10 mouse cellular contexts compared by ENCODE assay signal in genomic region chr6:66480207-66480606, GRCm38 (mm10). TPM values are rescaled to one million over a fixed set of nuclear protein-coding genes. Genes with fewer than 3 reads are reported as not detected.
A peak's percentile ranks its signal among the peaks of the same experiment; 100 is the strongest.
DNase-seq lines count a peak whose midpoint lies in the region; TF ChIP-seq lines count a peak whose summit lies in the region.
"Had no signal": no experiment of that assay in that cellular context is flagged by ENCODE, and none has a peak within 500 bp of the region (broad histone marks: within the 10 kb centered on the region; RNA-seq: fewer than 3 reads in every experiment).

No protein-coding gene starts in this region.

- intact Hi-C loops in left cerebral cortex, postnatal 4 days (cut with DNase I) = no loop called here
- intact Hi-C loops in heart, postnatal 36 days (cut with DNase I) = no loop called here

- peak; percentile 10 for DNase-seq in kidney, postnatal 10 days
- DNase-seq in kidney, adult 8-10 months = no peak
- DNase-seq in CH12.LX (ENCODE audit: extremely low read depth) = peak; percentile 63
- DNase-seq in mesoderm, embryonic 11.5 days (ENCODE audit: low read depth, low spot score) = peak; percentile 45
- DNase-seq in left cerebral cortex, postnatal 4 days = no peak
- DNase-seq in heart, adult 8-10 months (ENCODE audit: low spot score) = no peak
- no peak for DNase-seq in heart, postnatal 36 days
- DNase-seq: gastrocnemius, postnatal 36 days; lung, adult 18-20 months had no signal

- no peak overlapping the region for H3K4me3 ChIP-seq in CH12.LX (replicated peaks in 1 of 3; ENCODE audit: low read depth in 2 of 3, low read length in 2 of 3, poor library complexity in 1 of 3)
- no peak overlapping the region for H3K4me3 ChIP-seq in bone marrow, adult 2 months (replicated peaks; ENCODE audit: control insufficient read depth, low read depth, low read length)

- TF ChIP-seq CTCF in CH12.LX (conservative IDR thresholded peaks at IDR 0.05 in 1 of 2, IDR thresholded peaks at IDR 0.05 in 1 of 2; ENCODE audit: low read depth in 2 of 2, low read length in 2 of 2) = peak; percentile 59 to 80
- TF ChIP-seq CTCF in bone marrow, adult 2 months (IDR thresholded peaks at IDR 0.05; ENCODE audit: control insufficient read depth, insufficient read depth, low read length) = peak; percentile 36; the same call in 1 of the 2 replicates

- TF ChIP-seq EP300 in CH12.LX (IDR thresholded peaks at IDR 0.05; ENCODE audit: low read length) = no peak

- H3K9ac ChIP-seq in CH12.LX (ENCODE audit: insufficient read depth, low read depth) = no peak overlapping the region

- H3K27ac ChIP-seq in CH12.LX (ENCODE audit: insufficient read depth, low read depth) = no peak overlapping the region
- H3K27ac ChIP-seq in bone marrow, adult 2 months (ENCODE audit: control insufficient read depth, insufficient read depth, low read depth, low read length, poor library complexity) = no peak overlapping the region

- no peak for TF ChIP-seq POLR2A in CH12.LX (IDR thresholded peaks at IDR 0.05; ENCODE audit: low read depth, low read length)
- TF ChIP-seq POLR2A in bone marrow, adult 2 months (IDR thresholded peaks at IDR 0.05; ENCODE audit: borderline replicate concordance, control insufficient read depth, low read depth, low read length) = no peak

- WGBS in bone marrow, adult 2 months = 65% methylated on average over 2 of the region's 2 CpGs

- H3K9me3 ChIP-seq in CH12.LX (replicated peaks; ENCODE audit: low read length) = no peaks in the 10 kb centered on the region

- peak; percentile 32 for TF ChIP-seq RAD21 in CH12.LX (IDR thresholded peaks at IDR 0.05; ENCODE audit: low read depth, low read length)

- H3K36me3 ChIP-seq in CH12.LX (replicated peaks in 1 of 2; ENCODE audit: control insufficient read depth in 1 of 2, insufficient read depth in 1 of 2, low read length in 1 of 2) = no peaks in the 10 kb centered on the region

- in situ Hi-C loops in CH12.LX (cut with MboI; ENCODE audit: low pct_ligation_motif_present, low pct_unique_long_range_greater_than_20kb, low sequenced_read_pairs) = no loop called here

- H3K4me1 ChIP-seq in CH12.LX (ENCODE audit: control insufficient read depth in 1 of 2, insufficient read depth in 2 of 2) = no peaks in the 10 kb centered on the region
- no peaks in the 10 kb centered on the region for H3K4me1 ChIP-seq in bone marrow, adult 2 months (ENCODE audit: control insufficient read depth, insufficient read depth, low read length)

- no peaks in the 10 kb centered on the region for H3K79me2 ChIP-seq in CH12.LX (replicated peaks; ENCODE audit: control insufficient read depth, extremely low read depth, insufficient read depth, poor library complexity, severe bottlenecking)

- no peaks in the 10 kb centered on the region for H3K27me3 ChIP-seq in CH12.LX (replicated peaks)

- dilution Hi-C loops in CH12.LX (cut with MboI; ENCODE audit: extremely low pct_ligation_motif_present, extremely low pct_unique_long_range_greater_than_20kb, low sequenced_read_pairs) = no loop called here

- H3K4me2 ChIP-seq in CH12.LX (ENCODE audit: insufficient read depth, low read depth, poor library complexity, severe bottlenecking) = no peak overlapping the region

TF ChIP-seq in CH12.LX, 34 proteins besides CTCF, POLR2A, EP300 and RAD21:
- no peak for TF ChIP-seq KAT2A (IDR thresholded peaks at IDR 0.05; ENCODE audit: insufficient replicate concordance, low read length)
- TF ChIP-seq NELFE (IDR thresholded peaks at IDR 0.05; ENCODE audit: low read depth, low read length) = peak; percentile 35; the same call in 1 of the 2 replicates
- peak; percentile 90 for TF ChIP-seq MYC (IDR thresholded peaks at IDR 0.05; ENCODE audit: low read depth, low read length)
- peak; percentile 85 for TF ChIP-seq MAX (IDR thresholded peaks at IDR 0.05; ENCODE audit: low read length)
- peak; percentile 56 for TF ChIP-seq SMC3 (IDR thresholded peaks at IDR 0.05; ENCODE audit: low read depth, low read length)
- peak; percentile 65 for TF ChIP-seq BHLHE40 (IDR thresholded peaks at IDR 0.05; ENCODE audit: low read depth, low read length)
- no peak for TF ChIP-seq IRF4 (IDR thresholded peaks at IDR 0.05; ENCODE audit: low read depth, low read length)

RNA-seq across cellular contexts. Expression of gene Mad2l1, which starts 55.0 kb away (rescaled TPM):
- total RNA-seq in CH12.LX (2012; rRNA removed) (54.3 and 68.5 TPM in 2 replicates), CH12.LX (2014; rRNA removed) (160 and 168 TPM in 2 replicates)
- 128 and 131 TPM in 2 replicates for polyA plus RNA-seq in CH12.LX (2012; ENCODE audit: insufficient read length, low read depth)
- polyA plus RNA-seq in bone marrow, adult 2 months (2011; ENCODE audit: insufficient read depth, insufficient read length, low replicate concordance, missing spikeins) = 32.6 and 45.4 TPM in 2 replicates
- total RNA-seq in left cerebral cortex, postnatal 4 days (2021) = 10 to 100 TPM; 11.6 to 12.8 TPM
- total RNA-seq in heart, adult 8-10 months (2022) = 1 to 10 TPM; 2.7 to 3.6 (median 3.0) TPM
- 1 to 10 TPM; 2.7 to 3.1 TPM for total RNA-seq in heart, postnatal 36 days (2021)

Comparison
In these comparisons a context has a peak if more than half of its experiments do, and no peak if none do; other contexts are left out.
1. DNase-seq: peak in kidney, postnatal 10 days (single experiment), CH12.LX (single experiment) and mesoderm, embryonic 11.5 days (single experiment); none in kidney, adult 8-10 months (0 of 2), left cerebral cortex, postnatal 4 days (single experiment), heart, adult 8-10 months (single experiment) and heart, postnatal 36 days (0 of 2).
2. RNA of gene Mad2l1, which starts 55.0 kb away (total RNA-seq): 54.3 to 168 TPM in CH12.LX; 11.6 to 12.8 TPM in left cerebral cortex, postnatal 4 days, 2.7 to 3.6 TPM in heart, adult 8-10 months and 2.7 to 3.1 TPM in heart, postnatal 36 days; every median in the first group is over 4 times any median in the second.